Mouse (Mus musculus) c-Kit-positive CD71-positive TER-119-negative erythroid progenitor cells, embryonic 14.5 days (primary cell): ENCODE results near the gene Aif1.
A peak's percentile ranks its signal among the peaks of the same experiment; 100 is the strongest.
"Not testable (repeated sequence)": the region's sequence is repeated elsewhere in the genome, so short reads cannot be mapped to it uniquely, and the experiment has no call there.

Experiments used
- DNase-seq: peaks from one replicate; pipeline ENCODE4 v3.0.0-alpha.2; 2013; ENCODE audit warnings: low read depth

Aif1 gene

DNA sequence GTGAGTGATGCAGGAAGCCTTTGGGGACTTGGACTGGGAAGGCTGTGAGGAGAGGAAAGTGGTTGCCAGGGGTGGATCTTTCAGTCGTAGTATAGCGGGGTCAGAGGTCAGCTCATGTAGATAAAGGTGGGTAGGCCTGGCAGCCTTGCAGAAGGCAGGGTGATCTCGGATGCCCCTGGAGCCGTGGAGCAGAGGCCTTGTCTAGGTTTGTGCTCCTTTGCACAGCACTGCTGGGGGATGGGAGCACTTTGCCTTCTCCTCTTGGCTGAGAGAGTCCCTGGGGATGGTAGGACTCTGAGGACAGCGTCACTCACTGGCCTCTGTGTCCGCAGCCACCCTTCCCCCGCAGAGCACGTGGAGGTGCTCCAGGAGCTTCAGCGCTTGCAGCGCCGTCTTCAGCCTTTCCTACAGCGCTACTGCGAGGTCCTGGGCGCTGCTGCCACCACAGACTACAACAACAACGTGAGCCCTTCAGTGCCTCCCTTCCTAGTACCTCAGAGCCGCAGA, 35.3 kb downstream of the Aif1 start:
- DNase-seq, result no peak

DNA sequence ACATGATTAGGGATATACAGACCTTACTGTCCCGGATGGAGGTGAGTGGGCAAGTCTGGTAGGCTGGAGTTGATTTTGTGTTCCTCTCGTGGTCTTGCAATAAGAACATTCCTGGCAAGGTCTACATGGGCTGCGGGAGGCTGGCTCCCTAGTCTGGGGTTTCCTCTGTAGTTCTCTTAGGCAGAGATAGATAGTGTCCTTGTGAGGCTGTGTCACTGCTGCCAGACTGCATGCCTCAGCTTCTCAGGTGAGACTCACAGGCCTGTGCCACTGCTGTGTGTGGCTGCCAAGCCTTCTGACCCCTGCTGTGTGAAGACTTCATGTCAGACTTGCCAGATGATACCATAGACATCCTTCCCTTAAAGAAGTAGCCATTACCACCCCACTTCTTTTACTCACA, 36.6 kb downstream of the Aif1 start:
- DNase-seq, result no peak

DNA sequence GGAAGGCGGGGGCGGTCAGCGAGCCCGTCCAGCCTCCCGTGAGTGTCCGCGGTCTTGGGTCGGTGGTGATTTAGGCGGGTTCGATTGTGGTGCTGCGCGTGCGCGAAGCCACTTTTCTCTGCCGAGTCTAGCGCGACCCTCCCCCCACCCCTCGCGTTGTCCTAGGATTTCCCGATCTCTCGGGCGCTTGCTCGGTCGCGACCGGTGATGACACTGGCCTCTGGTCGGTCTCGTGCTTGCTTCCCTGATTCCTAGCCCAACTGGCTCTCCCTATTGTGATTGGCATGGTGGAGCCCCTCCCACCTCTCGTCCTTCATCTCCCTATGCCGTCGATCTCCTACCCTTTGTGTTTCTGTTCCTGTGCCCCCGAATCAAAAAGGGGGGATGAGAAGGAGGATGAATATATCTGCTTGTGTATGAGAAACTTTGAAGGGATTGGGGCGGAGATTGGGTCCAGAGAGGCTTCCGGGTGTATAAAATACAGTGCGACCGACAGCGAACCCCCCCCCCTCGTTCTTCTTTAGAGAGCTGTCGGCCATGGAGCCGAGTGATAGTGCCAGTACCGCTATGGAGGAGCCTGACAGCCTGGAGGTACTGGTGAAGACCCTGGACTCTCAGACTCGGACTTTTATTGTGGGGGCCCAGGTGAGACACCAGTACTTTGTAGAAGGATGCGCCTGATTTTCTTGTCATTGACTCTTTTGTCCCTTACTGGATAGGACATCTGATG, 40.1 kb downstream of the Aif1 start:
- DNase-seq, result peak; percentile 62

DNA sequence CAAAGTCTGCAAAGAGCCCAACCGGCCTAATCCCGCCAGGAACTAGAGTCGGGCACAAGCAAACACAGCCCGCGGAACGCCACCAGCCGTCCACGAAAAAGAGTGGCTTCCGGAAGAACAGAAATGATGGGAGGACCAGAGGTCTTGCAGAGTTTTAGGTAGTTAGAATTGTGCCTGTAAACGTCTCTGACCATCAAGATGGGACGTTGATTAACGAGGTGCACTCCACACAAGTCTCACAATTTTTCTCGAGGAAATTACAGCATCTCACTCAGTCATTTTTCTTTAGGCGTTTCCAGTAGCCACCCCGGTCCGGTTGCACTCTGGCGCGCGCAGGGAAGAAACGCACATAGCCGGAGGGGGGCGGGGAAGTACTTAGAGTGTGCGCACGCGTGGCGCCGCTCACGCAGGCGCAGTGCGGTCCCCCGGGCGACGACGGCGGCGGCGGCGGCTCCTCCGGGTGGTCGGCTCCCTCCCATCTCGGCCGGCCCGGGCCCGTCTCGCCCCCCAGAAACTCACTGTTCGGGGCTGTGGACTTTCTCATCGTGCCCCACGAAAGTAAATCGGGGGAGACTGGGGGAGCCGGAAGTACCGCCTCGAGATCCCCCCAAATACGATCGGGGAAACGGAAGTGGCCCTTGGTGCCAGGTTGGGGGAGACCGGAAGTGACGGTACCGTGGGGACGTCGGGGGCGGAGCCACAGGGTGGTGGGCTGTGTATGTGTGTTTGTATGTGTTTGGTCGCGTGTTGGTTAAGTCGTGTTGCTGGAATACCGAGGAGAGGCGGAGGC, 40.9 kb downstream of the Aif1 start, which contains the start of gene Bag6:
Gene Bag6 (plus strand): TSS at position 378 of the 790 bp plus-strand sequence.
- DNase-seq, result peak; percentile 89

DNA sequence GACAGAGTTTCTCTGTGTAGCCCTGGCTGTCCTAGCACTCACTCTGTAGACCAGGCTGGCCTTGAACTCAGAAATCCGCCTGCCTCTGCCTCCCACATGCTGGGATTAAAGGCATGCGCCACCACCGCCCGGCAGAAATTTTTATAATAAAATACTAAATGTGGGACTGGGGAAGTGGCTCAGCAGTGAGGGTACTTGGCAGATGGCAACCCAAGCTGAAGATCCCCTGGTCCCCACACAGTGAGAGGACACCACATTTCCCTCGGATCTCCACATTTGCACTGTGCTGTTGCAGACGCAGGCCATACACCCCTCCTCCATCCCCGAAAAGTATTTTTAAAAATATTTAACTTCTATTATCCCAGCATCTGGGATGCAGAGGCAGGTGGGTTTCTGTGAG, 42.4 kb downstream of the Aif1 start:
- DNase-seq, result no peak

DNA sequence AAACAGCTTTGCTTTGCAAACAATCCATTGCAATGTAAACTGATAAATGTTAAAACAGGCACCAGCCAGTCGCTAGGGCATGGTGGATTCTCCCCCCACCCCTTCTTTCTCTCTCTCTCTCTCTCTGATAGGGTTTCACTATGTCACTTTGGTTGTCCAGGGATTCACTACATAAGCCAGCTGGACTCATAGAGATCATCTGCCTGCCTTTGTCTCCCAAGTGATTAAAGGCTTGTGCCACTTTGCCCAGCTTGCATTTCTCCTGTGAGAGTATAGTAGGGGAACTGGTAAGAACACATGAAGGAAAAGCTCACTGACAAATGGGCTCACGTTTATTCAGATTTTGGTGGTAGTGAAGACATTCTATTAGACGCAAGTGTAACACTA, 43.7 kb downstream of the Aif1 start:
- DNase-seq, result no peak

DNA sequence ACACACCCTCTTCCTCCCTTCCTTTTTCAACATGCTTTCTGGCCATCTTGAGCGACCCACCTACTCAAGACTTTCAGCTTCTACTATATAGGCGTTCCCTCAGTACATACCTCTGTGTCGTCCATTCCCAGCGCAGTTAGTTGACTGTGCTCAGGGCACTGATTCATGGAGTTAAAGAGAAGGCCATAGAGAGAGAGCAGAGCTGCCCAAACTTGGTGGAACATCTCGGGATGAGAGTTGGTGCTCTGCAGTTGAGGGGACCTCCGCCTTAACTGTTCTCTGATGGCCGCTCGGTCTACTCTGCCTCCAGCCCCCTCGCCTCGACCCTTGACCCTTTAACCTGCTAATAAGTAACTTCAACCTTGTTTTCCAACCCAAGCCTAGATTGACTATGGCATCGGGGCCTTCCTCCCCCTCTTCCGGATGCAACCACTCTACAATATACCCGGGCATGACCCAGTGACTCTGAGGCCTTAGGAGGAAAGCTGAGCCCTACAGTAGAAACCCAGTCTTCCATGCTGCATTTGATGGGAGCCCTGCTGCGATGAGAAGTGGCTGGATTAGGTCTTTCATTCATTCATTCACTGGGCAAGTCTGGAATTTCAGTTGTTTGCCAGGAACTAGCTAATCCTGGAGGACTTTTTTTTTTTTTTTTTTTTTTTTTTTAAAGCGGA, 44.2 kb downstream of the Aif1 start, which contains the start of gene Apom:
Gene Apom (minus strand): TSS at position 551 of the 674 bp plus-strand sequence.
- no peak for DNase-seq

DNA sequence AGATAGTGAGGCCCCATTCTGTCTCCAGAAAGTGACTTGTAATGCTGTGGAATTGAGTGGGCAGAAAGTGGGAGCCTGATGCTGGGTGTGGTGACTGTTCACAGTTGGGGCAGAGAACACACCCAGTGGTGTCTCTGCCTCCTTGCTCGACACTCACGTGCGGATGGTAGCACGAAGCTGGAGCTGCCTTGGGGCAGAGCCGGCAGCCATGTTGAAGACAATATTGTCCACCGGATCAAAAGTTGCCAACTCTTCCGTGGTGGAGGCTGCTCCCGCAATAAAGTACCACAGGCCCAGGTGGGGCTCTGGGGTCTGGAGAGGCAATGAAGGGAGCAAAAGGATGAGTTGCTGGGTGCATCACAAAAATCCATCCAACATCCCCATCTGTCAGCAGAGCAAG, 44.8 kb downstream of the Aif1 start:
- no peak for DNase-seq

DNA sequence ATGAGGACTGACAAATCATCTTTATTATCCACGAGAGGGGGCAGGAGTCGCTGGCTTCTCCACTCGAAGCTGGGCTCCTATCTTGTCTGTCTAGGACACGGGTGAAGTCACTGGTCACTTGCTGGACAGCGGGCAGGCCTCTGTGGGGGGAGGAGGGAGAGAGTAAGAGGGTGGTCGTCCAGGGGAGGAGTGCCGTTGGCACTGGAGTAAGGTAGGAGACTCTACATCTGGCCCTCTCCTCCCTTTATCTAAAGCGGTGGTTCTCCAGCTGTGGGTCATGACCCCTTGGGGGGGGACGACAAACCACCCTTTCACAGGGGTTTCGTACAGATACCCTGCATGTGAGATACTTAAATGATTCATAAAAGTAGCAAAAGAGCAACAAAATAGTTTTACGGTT, 46.9 kb downstream of the Aif1 start:
- no peak for DNase-seq

DNA sequence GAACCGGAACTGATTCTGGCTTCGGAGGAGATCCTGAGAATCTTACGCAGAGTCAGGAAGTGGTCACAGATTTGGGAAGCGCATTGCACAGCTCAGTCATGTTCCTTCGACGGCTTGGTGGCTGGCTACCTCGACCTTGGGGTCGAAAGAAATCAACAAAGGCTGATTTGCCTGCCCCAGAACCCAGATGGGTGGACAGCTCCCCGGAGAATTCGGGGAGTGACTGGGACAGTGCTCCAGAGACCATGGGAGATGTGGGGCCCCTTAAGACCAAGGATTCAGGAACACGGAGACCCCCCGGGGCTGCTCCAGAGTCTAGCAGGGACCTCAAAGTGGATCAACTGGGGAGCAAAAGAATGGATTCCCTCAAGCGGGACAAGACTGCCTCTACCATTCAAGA, 48.9 kb downstream of the Aif1 start:
- no peak for DNase-seq

DNA sequence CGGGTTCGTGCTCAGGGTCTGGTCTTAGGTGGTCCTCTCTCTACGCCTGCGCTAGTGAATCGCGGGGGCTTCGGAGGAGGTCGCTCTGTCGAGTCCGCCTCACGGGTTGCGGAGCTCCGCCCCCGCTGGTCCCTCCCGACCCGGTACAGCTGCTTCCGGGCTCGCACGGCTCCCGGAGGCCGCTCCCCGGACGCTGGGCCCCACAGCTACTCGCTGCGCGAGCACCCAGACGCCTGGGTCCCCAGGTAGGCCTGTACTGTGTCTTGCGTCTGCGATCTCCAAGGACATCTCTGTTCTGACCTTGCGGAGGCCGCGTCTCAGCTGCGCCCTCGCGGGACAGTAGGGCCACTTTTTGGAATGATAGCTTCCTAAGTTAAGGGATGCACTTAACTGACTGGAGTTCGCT, 49.7 kb downstream of the Aif1 start, which contains the start of gene D17H6S53E:
Gene D17H6S53E (plus strand): TSS at position 168 of the 406 bp plus-strand sequence.
- no peak for DNase-seq

DNA sequence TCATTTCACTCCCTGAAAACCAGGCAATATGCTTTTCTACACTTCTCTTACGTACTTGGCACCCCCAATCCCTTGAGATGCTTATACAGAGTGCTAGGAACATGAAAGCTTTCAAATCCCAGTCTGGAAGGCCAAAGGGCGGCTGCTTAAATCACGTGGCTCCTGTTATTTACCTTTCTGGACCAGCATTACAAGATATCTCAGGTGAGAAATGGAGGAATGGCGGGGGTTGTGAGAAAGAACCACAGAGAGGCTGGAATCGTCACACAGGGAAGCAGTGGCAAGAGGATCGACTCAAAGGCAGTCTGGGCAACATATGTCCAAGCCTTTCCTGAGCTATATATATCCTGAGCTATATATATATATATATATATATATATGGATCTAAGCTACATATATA, 50.3 kb downstream of the Aif1 start:
- no peak for DNase-seq

DNA sequence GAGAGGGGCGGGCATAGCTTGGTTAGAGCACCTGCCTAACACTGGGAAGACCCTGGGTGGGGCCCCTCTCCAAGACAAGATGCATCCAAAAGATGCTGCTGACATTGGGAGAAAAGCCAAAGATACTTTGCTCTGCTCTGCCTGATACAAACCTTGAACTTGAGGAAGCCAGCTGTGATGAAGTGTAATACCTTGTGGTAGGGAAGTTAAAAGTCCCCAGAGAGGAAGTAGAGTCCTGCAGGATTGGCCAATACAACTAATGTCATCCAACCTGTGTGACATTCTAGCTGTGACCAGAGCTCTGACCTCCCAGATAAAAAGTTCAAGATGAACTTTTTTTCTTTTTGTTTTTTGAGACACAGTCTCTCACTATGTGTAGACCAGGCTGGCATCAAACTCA, 50.8 kb downstream of the Aif1 start:
- no peak for DNase-seq

DNA sequence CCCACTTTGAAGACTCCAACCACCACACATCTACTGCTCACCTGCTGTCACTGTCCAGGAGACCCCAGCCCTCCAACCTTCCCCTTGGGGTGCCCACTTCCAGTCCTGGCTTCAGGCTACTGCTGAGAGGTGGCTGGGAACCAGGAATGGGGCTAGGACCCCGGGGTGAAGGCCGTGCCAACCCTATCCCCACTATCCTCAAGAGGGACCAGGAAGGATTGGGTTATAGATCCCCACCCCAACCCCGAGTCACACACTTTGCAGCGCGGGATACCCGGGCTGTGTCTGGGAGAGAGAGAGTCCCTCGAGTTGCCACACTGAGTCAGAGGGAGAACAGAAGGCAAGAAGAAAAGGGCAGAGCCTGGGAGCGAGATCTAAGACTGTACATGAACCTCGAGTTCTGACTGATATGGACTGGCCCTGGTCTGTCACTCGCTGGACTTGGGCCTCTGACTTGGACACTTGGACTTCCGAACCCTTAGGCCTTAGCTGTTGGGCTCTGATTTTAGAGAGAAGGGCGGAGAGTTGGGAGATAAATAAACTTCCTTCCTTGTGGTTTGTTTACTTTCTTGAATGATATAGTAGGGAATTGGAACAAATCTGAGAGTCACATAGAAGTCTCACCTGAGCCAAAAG, 51.5 kb downstream of the Aif1 start:
- DNase-seq, result not testable (repeated sequence)

DNA sequence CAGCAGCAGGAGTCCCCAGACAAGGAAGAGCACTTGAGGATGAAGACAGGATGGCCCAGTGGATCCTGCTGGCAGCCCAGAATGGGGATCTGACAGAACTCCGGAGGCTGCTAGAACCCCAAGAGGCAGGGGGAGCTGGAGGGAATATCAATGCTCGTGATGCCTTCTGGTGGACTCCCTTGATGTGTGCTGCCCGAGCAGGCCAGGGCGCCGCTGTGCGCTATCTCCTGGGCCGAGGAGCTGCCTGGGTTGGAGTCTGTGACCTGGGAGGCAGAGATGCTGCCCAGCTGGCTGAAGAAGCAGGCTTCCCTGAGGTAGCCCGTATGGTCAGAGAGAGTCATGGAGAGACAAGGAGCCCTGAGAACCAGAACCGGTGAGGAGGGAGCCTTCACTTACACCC, 52.6 kb downstream of the Aif1 start:
- DNase-seq, result not testable (repeated sequence)

DNA sequence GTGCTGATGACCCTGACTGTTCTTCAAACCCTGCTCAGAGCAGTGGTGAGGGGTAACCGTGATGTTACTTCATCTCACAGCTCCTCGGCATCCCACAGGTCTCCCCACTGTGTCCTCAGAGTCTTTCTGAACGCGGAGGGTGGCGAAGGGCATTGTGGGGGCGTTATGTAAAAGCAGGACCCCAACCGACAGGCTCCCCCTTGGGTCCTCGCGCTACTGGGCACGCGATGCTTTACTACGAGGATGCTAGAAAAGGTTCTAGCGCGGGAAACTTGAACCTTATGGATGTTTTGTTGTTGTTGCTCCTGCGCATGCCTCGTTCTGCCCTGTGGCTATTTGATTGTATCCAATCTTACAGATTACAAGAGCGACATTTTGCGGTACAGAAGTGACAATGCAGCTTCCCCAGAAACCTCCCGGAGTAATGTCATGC, 54.0 kb downstream of the Aif1 start, which contains the start of gene Csnk2b:
Gene Csnk2b (minus strand): TSS at position 183 of the 433 bp plus-strand sequence.
- peak; percentile 70 for DNase-seq

DNA sequence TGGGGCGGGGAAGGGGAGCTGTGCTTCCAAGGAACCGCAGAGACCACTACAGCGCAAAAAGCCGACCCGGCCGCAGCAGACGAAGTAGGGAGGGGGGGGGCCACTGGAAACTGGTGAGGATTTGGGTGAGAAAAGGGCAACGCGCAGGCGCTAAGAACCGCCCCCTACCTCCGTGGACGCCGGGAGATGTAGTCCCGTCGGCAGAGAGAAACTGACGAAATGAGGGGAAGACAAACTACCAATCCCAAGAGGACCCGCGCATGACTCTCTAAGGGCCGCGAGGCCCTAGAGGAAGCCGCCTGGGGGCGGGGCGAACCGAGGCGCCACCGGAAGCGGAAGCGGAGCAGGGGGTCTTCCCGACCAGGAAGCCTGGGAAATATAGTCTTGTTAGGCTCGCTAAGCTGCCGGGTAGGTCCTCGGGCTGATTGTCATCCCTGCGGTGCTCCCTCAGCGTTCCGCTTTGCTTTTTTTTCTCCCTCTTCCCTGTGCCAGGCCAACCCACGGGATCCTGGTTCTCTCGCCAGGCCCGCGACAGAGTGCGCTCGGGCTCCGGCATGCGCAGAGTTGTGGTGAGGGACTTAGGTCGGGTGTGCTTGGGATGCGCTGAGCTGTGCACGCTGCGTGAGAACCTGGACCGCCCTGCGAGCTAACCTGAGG, 54.6 kb downstream of the Aif1 start, which contains the start of gene Gpank1:
Gene Gpank1 (plus strand): TSS at position 313 of the 657 bp plus-strand sequence.
- peak; percentile 97 for DNase-seq
